Mouse (Mus musculus): ENCODE data around the gene Nrbp1.
"Not testable (repeated sequence)": the region's sequence is repeated elsewhere in the genome, so short reads cannot be mapped to it uniquely, and the experiment has no call there.

- not testable (repeated sequence) for TF ChIP-seq CTCF (conservative IDR thresholded peaks at IDR 0.05; ENCODE audit: insufficient read depth, insufficient read length, low read depth, low read length); POLR2A (IDR thresholded peaks at IDR 0.05; ENCODE audit: low read depth, low read length)
These were observed 24.1 kb upstream of the Nrbp1 start for GRCm38 (mm10) chr5:31216554-31216953.

Measured in kidney, adult 2 months (tissue).